Mouse (Mus musculus): ENCODE data around the gene Ehbp1.

Ehbp1 gene

GRCm38 (mm10) chr11:22342242-22343207, at the start of gene Ehbp1:
TSS of gene Ehbp1 (minus strand) at chr11:22342292.
- DNase-seq: no peak

DNA sequence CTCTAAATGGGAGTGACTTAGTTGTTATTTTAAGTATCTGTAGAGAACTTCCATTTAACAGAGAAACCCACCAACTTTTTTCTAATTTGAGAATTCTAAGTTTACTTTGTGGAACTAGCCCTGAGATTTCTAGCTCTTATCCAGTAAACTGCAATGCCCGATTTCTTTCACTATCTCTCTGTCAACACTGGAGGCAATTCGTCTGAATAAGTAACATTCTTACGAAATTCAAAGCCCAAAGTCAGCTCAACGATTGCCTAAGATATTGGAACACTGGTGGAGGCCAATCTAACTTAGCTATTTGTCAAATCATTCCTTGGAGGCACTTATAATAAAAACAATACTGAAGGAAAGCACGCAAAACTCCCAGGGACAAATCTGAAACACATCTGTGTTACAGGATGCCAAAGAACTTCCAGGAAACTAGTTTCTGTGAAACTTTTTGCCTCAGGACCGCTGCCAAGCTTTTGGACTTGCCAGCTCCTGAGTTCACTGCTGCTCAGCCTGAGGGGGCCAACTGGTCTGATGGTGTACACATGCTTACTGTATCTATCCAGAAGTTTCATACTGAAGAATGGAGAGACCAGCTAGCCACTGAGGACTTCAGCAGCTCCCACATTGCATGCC, 45.5 kb upstream of the Ehbp1 start:
- DNase-seq: no peak

GRCm38 (mm10) chr11:22383532-22383931, 41.4 kb upstream of the Ehbp1 start:
- no peak for DNase-seq

DNA sequence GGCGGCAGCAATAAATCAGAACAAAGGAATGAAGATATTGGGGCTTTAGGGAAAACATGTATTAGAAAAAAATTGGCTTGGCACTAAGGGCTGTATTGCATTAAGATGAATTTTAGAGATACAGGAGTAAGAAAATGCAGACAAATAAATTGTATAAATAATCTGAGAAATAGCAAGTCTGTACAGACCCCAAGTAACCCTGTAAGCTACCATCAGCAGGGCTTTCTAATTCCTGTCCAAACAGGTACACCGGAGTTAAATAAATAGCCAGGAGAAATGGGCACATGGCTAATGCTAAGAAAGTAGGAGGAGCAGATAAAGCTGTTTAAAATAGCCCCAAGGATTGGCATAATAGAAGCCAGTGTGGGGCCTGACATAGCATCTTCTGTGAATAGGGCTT, 32.7 kb upstream of the Ehbp1 start:
- DNase-seq: no peak

- no peak for DNase-seq
Measured at GRCm38 (mm10) chr11:22373290-22373674, 31.2 kb upstream of the Ehbp1 start.

- DNase-seq: no peak
Measured at GRCm38 (mm10) chr11:22372609-22373289, 30.7 kb upstream of the Ehbp1 start.

GRCm38 (mm10) chr11:22369841-22370240, 27.7 kb upstream of the Ehbp1 start:
- no peak for DNase-seq

DNA sequence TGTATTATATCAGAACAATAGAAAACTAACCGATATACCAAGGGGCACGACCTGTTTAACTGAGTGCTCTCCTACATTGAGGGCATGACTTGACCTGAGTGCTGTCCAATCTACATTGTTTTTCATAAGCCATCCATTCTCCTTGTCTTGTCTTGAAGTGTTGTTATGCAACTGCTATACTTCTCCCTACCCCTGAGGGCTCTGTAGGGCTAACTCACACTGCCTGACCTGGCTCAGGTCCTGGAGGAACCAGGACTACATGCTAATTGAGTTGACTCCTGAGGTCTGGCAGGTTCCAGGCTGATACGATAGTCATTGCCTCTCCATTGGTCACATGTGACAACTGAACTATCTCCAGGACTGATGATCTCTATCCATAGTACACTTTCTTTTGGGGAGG, 26.5 kb upstream of the Ehbp1 start:
- no peak for DNase-seq

GRCm38 (mm10) chr11:22366486-22366885, 24.4 kb upstream of the Ehbp1 start:
- DNase-seq: no peak

DNA sequence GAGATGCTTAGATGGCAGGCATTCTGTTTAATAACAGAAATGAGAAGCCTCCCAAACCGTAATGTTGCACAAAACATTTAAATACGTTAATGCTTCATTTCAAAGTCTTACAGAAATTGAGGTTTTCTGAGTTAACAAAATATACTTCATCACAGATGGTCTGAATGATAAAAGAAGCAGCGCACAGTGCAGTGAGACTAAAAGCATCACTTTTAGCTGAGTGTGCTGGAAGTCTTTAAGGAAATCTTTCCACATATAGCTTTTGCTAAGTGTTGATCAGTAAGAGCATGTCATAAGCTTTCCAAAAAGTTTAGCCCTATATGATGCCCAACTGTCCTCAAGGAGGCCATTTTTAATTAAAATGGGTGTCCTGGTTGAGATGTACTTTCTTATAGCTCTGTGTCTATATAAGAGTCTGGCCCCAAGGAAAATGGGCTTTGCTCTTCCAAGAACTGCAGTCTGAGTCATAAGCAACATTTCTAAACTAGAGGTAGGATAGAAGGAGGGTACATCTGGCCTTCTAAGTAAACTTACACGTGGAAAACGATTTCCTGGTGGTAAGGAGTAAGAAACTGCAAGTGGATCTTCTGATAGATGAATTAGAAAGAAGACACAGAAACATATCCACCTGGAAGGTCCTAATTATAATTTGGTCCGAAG, 12.0 kb upstream of the Ehbp1 start:
- no peak for DNase-seq

DNA sequence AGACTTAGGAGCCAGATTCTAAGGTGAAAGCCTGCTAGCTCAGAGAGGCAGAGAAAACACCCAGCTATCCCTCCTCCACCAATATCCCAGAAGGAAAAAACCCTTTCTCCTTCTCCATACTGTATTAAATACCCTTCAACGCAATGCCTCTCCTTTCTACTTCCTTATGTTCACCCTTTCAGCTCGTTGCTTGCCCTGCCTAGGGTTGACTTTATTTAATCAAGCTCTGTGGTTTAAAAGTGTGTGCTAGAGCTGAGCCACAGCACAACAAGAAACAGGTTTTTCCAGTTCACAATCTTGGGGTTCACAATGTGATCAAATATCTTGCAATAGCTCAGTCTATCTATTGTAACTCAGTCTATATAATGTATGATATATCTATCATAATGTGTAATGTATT, 7.9 kb upstream of the Ehbp1 start:
- no peak for DNase-seq

DNA sequence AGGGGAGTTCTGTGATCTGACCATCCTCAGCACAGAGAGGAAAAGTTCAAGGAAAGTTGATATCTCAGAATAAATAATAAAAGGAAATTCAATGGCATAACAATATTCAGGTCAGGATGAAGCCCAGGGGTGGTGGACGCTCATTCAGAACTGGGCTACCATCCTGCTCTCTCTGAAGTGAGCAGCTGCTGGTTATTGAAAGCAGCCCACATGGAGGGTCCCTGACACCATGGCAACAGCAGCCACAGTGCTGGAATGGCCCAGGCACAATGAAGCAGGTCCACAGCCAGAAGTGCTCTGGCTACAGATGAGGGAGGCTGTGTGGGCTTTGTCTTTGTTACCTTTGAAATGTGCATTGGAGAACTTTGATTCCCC, 6.4 kb upstream of the Ehbp1 start:
- peak; percentile 9 for DNase-seq

GRCm38 (mm10) chr11:22347651-22348535, 5.8 kb upstream of the Ehbp1 start:
- DNase-seq: no peak

DNA sequence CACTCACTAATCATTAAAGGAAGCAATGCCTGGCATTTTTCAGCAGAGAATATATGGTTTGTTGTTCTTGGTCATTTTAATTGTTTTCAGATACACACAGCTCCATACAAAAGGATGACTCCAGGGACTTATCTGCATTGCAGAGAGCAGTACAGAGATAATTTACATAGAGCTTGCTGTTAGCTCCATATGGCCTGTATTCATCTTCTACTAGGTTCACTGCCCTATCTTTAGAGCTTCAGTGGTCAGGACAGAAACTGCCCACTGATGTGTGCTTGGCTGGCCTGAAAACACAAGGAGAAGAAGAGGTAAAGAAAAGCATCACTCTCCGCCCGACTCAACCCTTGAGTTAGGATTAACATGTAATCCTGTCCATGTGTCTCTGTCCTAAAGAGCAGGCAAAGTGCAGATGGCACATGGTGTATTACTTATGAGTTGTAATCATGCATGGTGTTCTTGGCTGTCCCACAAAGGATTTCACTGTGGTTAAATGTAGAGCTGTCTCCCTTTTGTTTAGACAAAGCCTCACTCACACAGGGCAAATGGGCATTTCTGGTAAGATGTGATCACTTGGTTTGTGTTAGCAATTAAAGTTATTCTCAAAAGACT, 14.7 kb downstream of the Ehbp1 start:
- DNase-seq: no peak

GRCm38 (mm10) chr11:22317824-22318411, 24.2 kb downstream of the Ehbp1 start:
- DNase-seq: no peak

- no peak for DNase-seq
Measured at GRCm38 (mm10) chr11:22315801-22316200, 26.3 kb downstream of the Ehbp1 start.

DNA sequence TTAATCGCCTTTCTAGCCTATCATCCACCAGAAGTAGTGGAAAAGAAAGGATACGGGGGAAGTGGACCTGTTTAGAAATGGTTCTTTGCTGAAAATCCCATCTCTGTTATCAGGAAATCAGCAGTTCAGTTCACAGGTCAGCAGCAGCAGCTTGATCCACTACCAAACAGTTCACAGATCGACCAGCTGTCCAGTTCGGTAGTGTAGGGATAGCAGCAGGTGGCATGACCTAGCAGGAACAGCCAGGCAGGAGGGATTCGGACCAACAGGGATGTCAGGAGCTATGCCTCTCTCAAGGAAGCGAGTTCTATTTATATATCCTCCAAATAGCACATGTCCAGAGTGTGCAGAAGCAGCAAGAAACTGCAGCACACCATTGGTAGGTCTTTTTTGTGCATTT, 40.9 kb downstream of the Ehbp1 start:
- no peak for DNase-seq

DNA sequence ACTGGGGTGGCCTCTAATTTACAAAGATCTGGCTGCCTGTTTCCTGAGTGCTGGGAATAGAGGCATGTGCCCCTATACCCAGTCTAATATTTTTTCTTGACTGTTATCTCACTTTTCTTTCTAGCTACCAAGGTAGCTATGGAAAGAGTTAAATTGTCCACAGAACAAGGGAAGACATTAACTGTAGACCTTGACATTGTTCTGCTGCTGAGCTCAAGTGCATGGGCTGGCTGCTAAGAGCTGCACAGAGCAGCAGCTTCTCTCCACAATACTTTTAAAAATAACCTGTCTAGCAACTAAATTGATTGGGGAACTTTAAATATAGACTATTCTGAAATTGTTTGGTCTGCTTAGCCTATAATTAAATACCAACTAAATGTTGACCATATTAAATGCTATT, 52.9 kb downstream of the Ehbp1 start:
- no peak for DNase-seq

GRCm38 (mm10) chr11:22287513-22287900, 54.6 kb downstream of the Ehbp1 start:
- DNase-seq: no peak

DNA sequence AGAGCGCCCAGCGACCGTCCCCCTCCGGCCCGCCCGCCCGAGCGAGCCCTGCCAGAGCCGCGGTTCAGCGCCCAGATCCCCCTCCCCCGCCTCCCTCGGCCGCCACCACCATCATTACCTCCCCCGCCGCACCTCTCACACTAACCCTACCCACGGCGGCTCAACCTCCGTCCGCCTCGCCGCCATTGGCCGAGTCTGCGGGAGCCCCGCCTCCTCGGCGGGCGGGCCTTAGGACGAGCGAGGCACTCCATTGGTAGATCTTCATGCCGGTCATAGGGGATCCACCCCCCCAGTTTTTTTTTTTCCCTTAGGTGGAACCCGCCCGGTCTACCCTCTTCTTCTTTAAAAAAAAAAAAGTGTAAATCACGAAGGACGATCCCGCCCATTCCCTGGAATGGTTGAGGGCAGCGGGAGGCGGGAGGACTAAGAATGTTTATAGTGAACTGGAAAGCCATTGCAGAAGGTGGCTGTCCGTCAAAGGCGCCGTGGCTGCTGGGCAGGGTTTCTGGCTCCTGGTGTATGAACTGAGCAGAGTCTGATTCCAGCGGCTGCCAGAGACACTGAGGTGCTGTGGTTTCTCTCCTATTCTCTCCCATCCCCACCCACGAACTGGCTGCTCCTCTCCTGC, 55.1 kb downstream of the Ehbp1 start:
- peak; percentile 98 for DNase-seq

GRCm38 (mm10) chr11:22286371-22286872, 55.7 kb downstream of the Ehbp1 start:
- peak; percentile 81 for DNase-seq
